In the genomic region with DNA sequence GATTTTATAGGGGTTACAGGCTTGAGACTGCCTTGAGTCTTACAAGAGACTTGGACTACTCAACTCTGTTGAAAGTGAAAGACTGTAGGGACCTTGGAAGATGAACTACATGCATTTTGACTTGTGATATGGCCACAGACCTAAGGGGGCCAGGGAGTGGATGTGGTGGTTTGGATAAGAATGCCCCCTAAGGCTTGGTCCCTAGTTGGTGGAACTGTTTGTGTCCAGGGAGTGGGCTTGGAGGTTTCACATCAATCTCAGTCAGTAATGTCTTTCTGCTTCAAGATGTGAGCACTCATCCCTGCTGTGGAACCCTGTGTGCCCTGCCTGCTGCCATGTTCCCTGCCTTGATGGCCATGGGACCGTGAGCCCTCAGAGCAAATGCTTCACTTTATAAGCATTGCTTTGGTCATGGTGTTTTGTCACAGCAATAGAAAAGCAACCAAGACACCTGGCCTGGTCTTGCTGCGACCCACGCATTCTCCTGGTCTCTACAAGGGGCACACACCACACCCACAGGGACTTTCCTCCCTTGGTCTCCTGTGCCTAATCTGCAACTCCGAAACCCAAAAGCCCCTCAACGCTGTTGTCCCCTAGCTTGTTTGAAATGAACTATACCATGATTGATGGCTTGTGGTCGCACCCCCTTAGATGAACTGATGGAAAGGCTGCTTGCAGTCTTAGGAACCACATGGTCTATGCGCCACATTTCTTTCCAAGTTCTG, we compare ENCODE assay signal across 35 mouse cellular contexts.
"Had no signal": no experiment of that assay in that cellular context is flagged by ENCODE, and none has a peak within 500 bp of the region (broad histone marks: within the 10 kb centered on the region; RNA-seq: fewer than 3 reads in every experiment).

No protein-coding gene starts in this region.

- ATAC-seq: hindbrain, embryonic 16.5 days; hindbrain, postnatal 0 days; inflammation-experienced regulatory T-cells, adult 6 months; intestine, embryonic 15.5 days; intestine, embryonic 16.5 days; intestine, postnatal 0 days had no signal

- H3K9ac ChIP-seq: heart, embryonic 12.5 days; heart, embryonic 13.5 days; heart, embryonic 15.5 days; hindbrain, embryonic 12.5 days; hindbrain, embryonic 13.5 days; hindbrain, embryonic 14.5 days; hindbrain, embryonic 15.5 days; intestine, embryonic 15.5 days; kidney, embryonic 15.5 days had no signal

- H3K4me2 ChIP-seq: heart, embryonic 11.5 days; heart, embryonic 12.5 days; heart, embryonic 13.5 days; heart, embryonic 15.5 days; hindbrain, embryonic 12.5 days; hindbrain, embryonic 13.5 days; hindbrain, embryonic 14.5 days; hindbrain, embryonic 15.5 days; intestine, embryonic 15.5 days; kidney, embryonic 15.5 days had no signal

- H3K27me3 ChIP-seq: heart, embryonic 12.5 days; heart, embryonic 13.5 days; heart, embryonic 15.5 days; hindbrain, embryonic 12.5 days; hindbrain, embryonic 13.5 days; hindbrain, embryonic 15.5 days; intestine, embryonic 15.5 days; kidney, embryonic 15.5 days had no signal

- H3K9me3 ChIP-seq: heart, embryonic 10.5 days; heart, embryonic 12.5 days; heart, embryonic 13.5 days; heart, embryonic 15.5 days; hindbrain, embryonic 10.5 days; hindbrain, embryonic 12.5 days; hindbrain, embryonic 13.5 days; hindbrain, embryonic 15.5 days; intestine, embryonic 15.5 days; kidney, embryonic 15.5 days had no signal

- DNase-seq: heart, postnatal 10 days; heart, postnatal 14 days; heart, postnatal 36 days; kidney, adult 11 months; kidney, adult 18-20 months; kidney, adult 2 months; kidney, adult 8-10 months; kidney, adult 9 months; kidney, postnatal 10 days; kidney, postnatal 14 days; kidney, postnatal 25 days; kidney, postnatal 36 days; kidney, postnatal 4 days; layer of hippocampus, adult 9-11 months; layer of hippocampus, postnatal 36 days had no signal

- H3K4me1 ChIP-seq: heart, embryonic 10.5 days; heart, embryonic 12.5 days; heart, embryonic 13.5 days; heart, embryonic 15.5 days; hindbrain, embryonic 10.5 days; hindbrain, embryonic 12.5 days; hindbrain, embryonic 13.5 days; hindbrain, embryonic 15.5 days; intestine, embryonic 15.5 days; kidney, embryonic 15.5 days had no signal

- H3K27ac ChIP-seq: heart, embryonic 10.5 days; heart, embryonic 13.5 days; heart, embryonic 15.5 days; hindbrain, embryonic 10.5 days; hindbrain, embryonic 12.5 days; hindbrain, embryonic 13.5 days; hindbrain, embryonic 14.5 days; hindbrain, embryonic 15.5 days; hindbrain, postnatal 0 days; intestine, embryonic 15.5 days; kidney, embryonic 15.5 days; kidney, postnatal 0 days; layer of hippocampus, adult 2 months; left cerebral cortex, adult 2 months had no signal

- H3K4me3 ChIP-seq: heart, embryonic 10.5 days; heart, embryonic 12.5 days; heart, embryonic 13.5 days; heart, embryonic 15.5 days; hindbrain, embryonic 10.5 days; hindbrain, embryonic 12.5 days; hindbrain, embryonic 13.5 days; hindbrain, embryonic 15.5 days; intestine, embryonic 15.5 days; kidney, embryonic 15.5 days; layer of hippocampus, adult 2 months; left cerebral cortex, adult 2 months had no signal
